Mouse (Mus musculus) MEL (cell line): ENCODE data around the gene Tuba4a. TPM values are rescaled to one million over a fixed set of nuclear protein-coding genes. Genes with fewer than 3 reads are reported as not detected.

Source experiments
- DNase-seq: peaks from one replicate; pipeline ENCODE4 v3.0.0; 2011; ENCODE audit warnings: low read depth, low spot score
- H3K27ac ChIP-seq: 2 replicates; pipeline ENCODE4 v1.5.1; 2012; ENCODE audit warnings: low read depth, mild to moderate bottlenecking, control low read depth, low read length, moderate library complexity; ENCODE audit not compliant: control insufficient read depth
- H3K27me3 ChIP-seq, 2 experiments: fragments of 150-350 bp in 1 of 2; sonication (generic) in 1 of 2; 2 replicates each; pipeline ENCODE4 v1.6.1; 2012; ENCODE audit warnings: low read length in 2 of 2, mild to moderate bottlenecking in 2 of 2, improper control_type of control experiment in 1 of 2, moderate library complexity in 1 of 2; ENCODE audit not compliant: insufficient read depth in 2 of 2, control insufficient read depth in 1 of 2
- H3K36me3 ChIP-seq, 2 experiments: 2 replicates each; pipeline ENCODE4 v1.6.1; 2012 to 2014; ENCODE audit warnings: low read length in 2 of 2, improper control_type of control experiment in 1 of 2, inconsistent platforms in 1 of 2, mild to moderate bottlenecking in 1 of 2; ENCODE audit not compliant: insufficient read depth in 2 of 2, control insufficient read depth in 1 of 2
- H3K4me1 ChIP-seq, 2 experiments: fragments of 150-350 bp in 1 of 2; sonication (generic) in 1 of 2; 2 replicates each; pipeline ENCODE4 v1.6.1; 2012; ENCODE audit warnings: low read length in 2 of 2, improper control_type of control experiment in 1 of 2, mild to moderate bottlenecking in 1 of 2; ENCODE audit not compliant: insufficient read depth in 2 of 2, control insufficient read depth in 1 of 2
- H3K4me3 ChIP-seq, 2 experiments: fragments of 150-350 bp in 1 of 2; sonication (generic) in 1 of 2; 2 replicates each; pipeline ENCODE4 v1.5.1; 2012; ENCODE audit warnings: low read depth in 2 of 2, low read length in 2 of 2, mild to moderate bottlenecking in 2 of 2, moderate library complexity in 2 of 2, control low read depth in 1 of 2, improper control_type of control experiment in 1 of 2; ENCODE audit not compliant: control insufficient read depth in 1 of 2, insufficient read depth in 1 of 2
- H3K79me2 ChIP-seq: 2 replicates; pipeline ENCODE4 v1.6.1; 2012; ENCODE audit warnings: mild to moderate bottlenecking, low read length, moderate library complexity; ENCODE audit not compliant: control insufficient read depth, poor library complexity, insufficient read depth
- H3K9ac ChIP-seq: 2 replicates; pipeline ENCODE4 v1.6.1; 2012; ENCODE audit warnings: low read depth, mild to moderate bottlenecking, control low read depth, low read length, moderate library complexity; ENCODE audit not compliant: control insufficient read depth, poor library complexity, severe bottlenecking
- H3K9me3 ChIP-seq: fragments of 150-350 bp; sonication (generic); replicated peaks from 2 replicates; pipeline ENCODE4 v1.6.1; 2012; ENCODE audit warnings: mild to moderate bottlenecking, low read length, improper control_type of control experiment, moderate library complexity; ENCODE audit not compliant: insufficient read depth
- BHLHE40 ChIP-seq: IDR thresholded peaks from 2 replicates; pipeline ENCODE4 v1.6.1; 2012; ENCODE audit warnings: low read depth, mild to moderate bottlenecking, inconsistent platforms, low read length, improper control_type of control experiment, borderline replicate concordance
- CHD1 ChIP-seq: IDR thresholded peaks from 2 replicates; pipeline ENCODE4 v1.6.1; 2012; ENCODE audit warnings: low read depth, mild to moderate bottlenecking, inconsistent platforms, low read length, improper control_type of control experiment
- CHD2 ChIP-seq: IDR thresholded peaks from 2 replicates; pipeline ENCODE4 v1.6.1; 2011; ENCODE audit warnings: low read length, improper control_type of control experiment
- CTCF ChIP-seq, 3 experiments: IDR thresholded peaks in 2 of 3; conservative IDR thresholded peaks in 1 of 3; 2 replicates each; pipeline ENCODE4 v1.5.1; 2011 to 2012; ENCODE audit warnings: low read length in 3 of 3, low read depth in 2 of 3, mild to moderate bottlenecking in 2 of 3, improper control_type of control experiment in 1 of 3, inconsistent platforms in 1 of 3, mixed read lengths in 1 of 3, moderate library complexity in 1 of 3; ENCODE audit not compliant: control insufficient read depth in 1 of 3, insufficient read depth in 1 of 3, poor library complexity in 1 of 3, severe bottlenecking in 1 of 3
- ELF1 ChIP-seq: IDR thresholded peaks from 2 replicates; pipeline ENCODE4 v1.6.1; 2014; ENCODE audit warnings: low read depth, mild to moderate bottlenecking, inconsistent platforms, low read length, improper control_type of control experiment, moderate library complexity
- EP300 ChIP-seq, 2 experiments: IDR thresholded peaks; 2 replicates each; pipeline ENCODE4 v1.6.1; 2011; ENCODE audit warnings: improper control_type of control experiment in 2 of 2, low read length in 2 of 2, low read depth in 1 of 2, mild to moderate bottlenecking in 1 of 2
- ETS1 ChIP-seq: IDR thresholded peaks from 2 replicates; pipeline ENCODE4 v1.6.1; 2012; ENCODE audit warnings: low read depth, mild to moderate bottlenecking, inconsistent platforms, low read length, improper control_type of control experiment, moderate library complexity
- GATA1 ChIP-seq: IDR thresholded peaks from 2 replicates; pipeline ENCODE4 v1.6.1; 2011; ENCODE audit warnings: low read depth, low read length, improper control_type of control experiment
- JUND ChIP-seq: IDR thresholded peaks from 2 replicates; pipeline ENCODE4 v1.6.1; 2011; ENCODE audit warnings: low read depth, mild to moderate bottlenecking, improper control_type of control experiment, low read length
- KAT2A ChIP-seq: conservative IDR thresholded peaks from 2 replicates; pipeline ENCODE4 v1.6.1; 2012; ENCODE audit warnings: low read depth, low read length, improper control_type of control experiment, inconsistent platforms
- MAFK ChIP-seq: IDR thresholded peaks from 2 replicates; pipeline ENCODE4 v1.6.1; 2011; ENCODE audit warnings: low read depth, mild to moderate bottlenecking, low read length, improper control_type of control experiment, borderline replicate concordance
- MAX ChIP-seq: IDR thresholded peaks from 2 replicates; pipeline ENCODE4 v1.6.1; 2011; ENCODE audit warnings: low read length, improper control_type of control experiment
- MEF2A ChIP-seq: IDR thresholded peaks from 2 replicates; pipeline ENCODE4 v1.6.1; 2014; ENCODE audit warnings: low read depth, mild to moderate bottlenecking, inconsistent platforms, low read length, improper control_type of control experiment; ENCODE audit not compliant: poor library complexity, insufficient replicate concordance, severe bottlenecking; ENCODE audit errors: extremely low read depth
- MXI1 ChIP-seq: IDR thresholded peaks from 2 replicates; pipeline ENCODE4 v1.6.1; 2011; ENCODE audit warnings: mild to moderate bottlenecking, low read depth, low read length, improper control_type of control experiment
- MYB ChIP-seq: IDR thresholded peaks from 2 replicates; pipeline ENCODE4 v1.6.1; 2011; ENCODE audit warnings: mild to moderate bottlenecking, low read depth, low read length, improper control_type of control experiment
- MYC ChIP-seq: IDR thresholded peaks from 2 replicates; pipeline ENCODE4 v1.6.1; 2011; ENCODE audit warnings: low read depth, mild to moderate bottlenecking, low read length, improper control_type of control experiment, moderate library complexity
- NELFE ChIP-seq: IDR thresholded peaks from 2 replicates; pipeline ENCODE4 v1.6.1; 2011; ENCODE audit warnings: low read depth, low read length, improper control_type of control experiment
- NRF1 ChIP-seq: IDR thresholded peaks from 2 replicates; pipeline ENCODE4 v1.6.1; 2014; ENCODE audit warnings: low read depth, mild to moderate bottlenecking, inconsistent platforms, low read length, improper control_type of control experiment, moderate library complexity; ENCODE audit not compliant: poor library complexity, insufficient read depth, severe bottlenecking
- POLR2A ChIP-seq, 2 experiments: IDR thresholded peaks; 2 replicates each; pipeline ENCODE4 v1.6.1; 2011 to 2012; ENCODE audit warnings: low read length in 2 of 2, mild to moderate bottlenecking in 2 of 2, control low read depth in 1 of 2, improper control_type of control experiment in 1 of 2, low read depth in 1 of 2, moderate library complexity in 1 of 2; ENCODE audit not compliant: control insufficient read depth in 1 of 2, insufficient read depth in 1 of 2, poor library complexity in 1 of 2
- POLR2AphosphoS2 ChIP-seq: IDR thresholded peaks from 2 replicates; pipeline ENCODE4 v1.6.1; 2011; ENCODE audit warnings: low read length, improper control_type of control experiment
- POLR2AphosphoS5 ChIP-seq: IDR thresholded peaks from 2 replicates; pipeline ENCODE4 v1.6.1; 2012; ENCODE audit warnings: low read depth, borderline replicate concordance, mild to moderate bottlenecking, inconsistent platforms, low read length, moderate library complexity, mixed read lengths
- RAD21 ChIP-seq: IDR thresholded peaks from 2 replicates; pipeline ENCODE4 v1.6.1; 2011; ENCODE audit warnings: mild to moderate bottlenecking, low read depth, low read length, improper control_type of control experiment
- RCOR1 ChIP-seq: IDR thresholded peaks from 2 replicates; pipeline ENCODE4 v1.6.1; 2012; ENCODE audit warnings: low read depth, mild to moderate bottlenecking, inconsistent platforms, low read length, improper control_type of control experiment
- SIN3A ChIP-seq: IDR thresholded peaks from 2 replicates; pipeline ENCODE4 v1.6.1; 2012; ENCODE audit warnings: low read length, improper control_type of control experiment, inconsistent platforms
- TAL1 ChIP-seq: IDR thresholded peaks from 2 replicates; pipeline ENCODE4 v1.6.1; 2012; ENCODE audit warnings: mild to moderate bottlenecking, inconsistent platforms, low read length, moderate library complexity, mixed read lengths
- TBP ChIP-seq: IDR thresholded peaks from 2 replicates; pipeline ENCODE4 v1.8.0; 2011; ENCODE audit warnings: low read depth, low read length, improper control_type of control experiment
- TCF12 ChIP-seq: IDR thresholded peaks from 2 replicates; pipeline ENCODE4 v1.6.1; 2014; ENCODE audit warnings: low read depth, mild to moderate bottlenecking, inconsistent platforms, low read length, improper control_type of control experiment, moderate library complexity
- UBTF ChIP-seq: IDR thresholded peaks from 2 replicates; pipeline ENCODE4 v1.6.1; 2012; ENCODE audit warnings: low read depth, mild to moderate bottlenecking, inconsistent platforms, low read length, improper control_type of control experiment, moderate library complexity, borderline replicate concordance; ENCODE audit not compliant: insufficient read depth
- USF1 ChIP-seq: IDR thresholded peaks from 2 replicates; pipeline ENCODE4 v1.6.1; 2014; ENCODE audit warnings: low read depth, mild to moderate bottlenecking, inconsistent platforms, low read length, improper control_type of control experiment, moderate library complexity
- USF2 ChIP-seq, 2 experiments: IDR thresholded peaks; 2 replicates each; pipeline ENCODE4 v1.6.1; 2011 to 2012; ENCODE audit warnings: improper control_type of control experiment in 2 of 2, low read length in 2 of 2, borderline replicate concordance in 1 of 2, inconsistent platforms in 1 of 2, low read depth in 1 of 2, mild to moderate bottlenecking in 1 of 2; ENCODE audit not compliant: insufficient read depth in 1 of 2
- ZC3H11A ChIP-seq: IDR thresholded peaks from 2 replicates; pipeline ENCODE4 v1.6.1; 2012; ENCODE audit warnings: low read depth, mild to moderate bottlenecking, inconsistent platforms, low read length, improper control_type of control experiment
- ZKSCAN1 ChIP-seq: IDR thresholded peaks from 2 replicates; pipeline ENCODE4 v1.6.1; 2012; ENCODE audit warnings: low read depth, mild to moderate bottlenecking, inconsistent platforms, low read length, improper control_type of control experiment, moderate library complexity
- ZMIZ1 ChIP-seq: IDR thresholded peaks from 2 replicates; pipeline ENCODE4 v1.6.1; 2012; ENCODE audit warnings: low read depth, mild to moderate bottlenecking, inconsistent platforms, low read length, improper control_type of control experiment, moderate library complexity
- ZNF384 ChIP-seq: IDR thresholded peaks from 2 replicates; pipeline ENCODE4 v1.6.1; 2012; ENCODE audit warnings: low read depth, mild to moderate bottlenecking, inconsistent platforms, low read length, improper control_type of control experiment
- polyA plus RNA-seq, 2 experiments: library from polyadenylated mRNA; stranded (reverse) in 1 of 2; unstranded in 1 of 2; fragments of >175 nt in 1 of 2; fragments of >200 nt in 1 of 2; gene quantifications; 2 replicates each; pipeline versions ENCODE4 v1.2.1 to v1.2.4; 2012; ENCODE audit warnings: low replicate concordance in 2 of 2, low read depth in 1 of 2; ENCODE audit not compliant: insufficient read length in 2 of 2, insufficient read depth in 1 of 2, missing spikeins in 1 of 2
- total RNA-seq: library from RNA; depleted of rRNA; stranded (reverse); fragments of 300-350 nt; gene quantifications from 2 replicates; pipeline ENCODE4 v1.2.3, GENCODE M21; 2012

The Tuba4a gene
- total and polyA plus RNA-seq, 3 experiments = 385 to 439 TPM; not detected in 1

GRCm38 (mm10) chr1:75168472-75169464 is 50.9 kb downstream of the Tuba4a start, which contains the start of gene Zfand2b:
Gene Zfand2b (plus strand): TSS chr1:75168646.
- H3K27ac ChIP-seq = peak within 1 kb of the TSS; percentile 48; the same call in 1 of the 2 replicates
- no peaks in the 10 kb centered on the region for H3K27me3 ChIP-seq
- peaks cover 0 to 4% of the 10 kb centered on the region in 2 experiments; a peak in 2 of 4 replicates for H3K4me1 ChIP-seq
- peak within 1 kb of the TSS; percentile 65 for H3K9ac ChIP-seq
- peak within 1 kb of the TSS; percentile 60 to 84 for H3K4me3 ChIP-seq
- no peaks in the 10 kb centered on the region; a peak in 2 of 4 replicates for H3K36me3 ChIP-seq
- peak; percentile 97 for DNase-seq
- no peaks in the 10 kb centered on the region for H3K9me3 ChIP-seq
- no peaks in the 10 kb centered on the region for H3K79me2 ChIP-seq
- TF ChIP-seq ZC3H11A (no peak), CHD1 (no peak), SIN3A (peak; percentile 68), USF2 (IDR thresholded peaks at IDR 0.05; ENCODE audit: borderline replicate concordance in 1 of 2, insufficient read depth in 1 of 2, low read depth in 1 of 2, low read length in 2 of 2) (no peak), CTCF (IDR thresholded peaks at IDR 0.05 in 2 of 3, conservative IDR thresholded peaks at IDR 0.05 in 1 of 3; ENCODE audit: control insufficient read depth in 1 of 3, insufficient read depth in 1 of 3, low read depth in 2 of 3, low read length in 3 of 3, poor library complexity in 1 of 3, severe bottlenecking in 1 of 3) (no peak), JUND (no peak), NRF1 (no peak), MYC (0 out of 2 replicates have a peak, but pooled peaks have one; percentile 44), TAL1 (no peak), MAFK (no peak), CHD2 (no peak), UBTF (no peak), GATA1 (no peak), MAX (peak; percentile 40; the same call in 1 of the 2 replicates), ETS1 (peak; percentile 44; the same call in 1 of the 2 replicates), TBP (peak; percentile 38; the same call in 1 of the 2 replicates), POLR2A (IDR thresholded peaks at IDR 0.05; ENCODE audit: control insufficient read depth in 1 of 2, insufficient read depth in 1 of 2, low read depth in 1 of 2, low read length in 2 of 2, poor library complexity in 1 of 2) (peak; percentile 60 to 80; a peak in 3 of 4 replicates), MYB (no peak), ZNF384 (peak; percentile 67), ZMIZ1 (peak; percentile 59; the same call in 1 of the 2 replicates), ELF1 (no peak), KAT2A (no peak), BHLHE40 (no peak), MXI1 (peak; percentile 52), MEF2A (no peak), POLR2AphosphoS5 (no peak), NELFE (peak; percentile 56), ZKSCAN1 (no peak), EP300 (IDR thresholded peaks at IDR 0.05; ENCODE audit: low read depth in 1 of 2, low read length in 2 of 2) (no peak), USF1 (no peak), RCOR1 (no peak), RAD21 (no peak), POLR2AphosphoS2 (peak; percentile 45; the same call in 1 of the 2 replicates), TCF12 (peak; percentile 68)
